Mouse (Mus musculus): ENCODE data around the gene Fhit. TPM values are rescaled to one million over a fixed set of nuclear protein-coding genes. Genes with fewer than 3 reads are reported as not detected.
A peak's percentile ranks its signal among the peaks of the same experiment; 100 is the strongest.

The Fhit gene
- polyA plus RNA-seq, 1 experiment from 2014 or later = 6.1 TPM

GRCm38 (mm10) chr14:9751341-9751740 is 1410.5 kb downstream of the Fhit start:
- WGBS = 94% methylated on average over 4 of the region's 4 CpGs
- no peak for ATAC-seq (replicated peaks)

GRCm38 (mm10) chr14:9748709-9749108 is 1413.1 kb downstream of the Fhit start:
- Histone ChIP-seq H3K9me3 (no peaks in the 10 kb centered on the region), H3K36me3 (no peaks in the 10 kb centered on the region), H3K27ac (replicated peaks) (no peak overlapping the region), H3K4me3 (no peak overlapping the region), H3K4me1 (no peaks in the 10 kb centered on the region), H3K27me3 (no peaks in the 10 kb centered on the region), H3K4me2 (replicated peaks) (no peak overlapping the region), H3K9ac (replicated peaks) (no peak overlapping the region)
- 65% methylated on average over 1 of the region's 1 CpGs for WGBS
- no peak for ATAC-seq (replicated peaks)

More at GRCm38 (mm10) chr14:9751341-9751740, 1410.5 kb downstream of the Fhit start:
- H3K36me3 ChIP-seq = no peaks in the 10 kb centered on the region
- no peaks in the 10 kb centered on the region for H3K4me1 ChIP-seq
- no peak overlapping the region for H3K4me2 ChIP-seq (replicated peaks)
- H3K9ac ChIP-seq (replicated peaks) = no peak overlapping the region
- no peak overlapping the region for H3K27ac ChIP-seq (replicated peaks)
- no peak overlapping the region for H3K4me3 ChIP-seq
- H3K27me3 ChIP-seq = no peaks in the 10 kb centered on the region
- H3K9me3 ChIP-seq = no peaks in the 10 kb centered on the region

GRCm38 (mm10) chr14:9721917-9722472 is 1439.8 kb downstream of the Fhit start:
- Histone ChIP-seq H3K27me3 (no peaks in the 10 kb centered on the region), H3K4me1 (no peaks in the 10 kb centered on the region), H3K9me3 (0 out of 2 replicates have a peak, but pooled peaks cover 3% of the 10 kb centered on the region), H3K4me2 (replicated peaks) (no peak overlapping the region), H3K36me3 (no peaks in the 10 kb centered on the region), H3K4me3 (no peak overlapping the region), H3K27ac (replicated peaks) (no peak overlapping the region), H3K9ac (replicated peaks) (no peak overlapping the region)
- ATAC-seq (replicated peaks) = no peak
- WGBS = 52% methylated on average over 2 of the region's 2 CpGs

GRCm38 (mm10) chr14:9698621-9699020 is 1463.2 kb downstream of the Fhit start:
- Histone ChIP-seq H3K36me3 (no peaks in the 10 kb centered on the region), H3K27me3 (0 out of 2 replicates have a peak, but pooled peaks cover 2% of the 10 kb centered on the region), H3K9ac (replicated peaks) (no peak overlapping the region), H3K4me3 (no peak overlapping the region), H3K27ac (replicated peaks) (no peak overlapping the region), H3K9me3 (no peaks in the 10 kb centered on the region), H3K4me2 (replicated peaks) (no peak overlapping the region), H3K4me1 (0 out of 2 replicates have a peak, but pooled peaks cover 4% of the 10 kb centered on the region)
- ATAC-seq (replicated peaks) = no peak
- WGBS = 70% methylated on average over 1 of the region's 1 CpGs

GRCm38 (mm10) chr14:9697101-9697500 is 1464.7 kb downstream of the Fhit start:
- Histone ChIP-seq H3K4me1 (0 out of 2 replicates have a peak, but pooled peaks cover 4% of the 10 kb centered on the region), H3K27me3 (0 out of 2 replicates have a peak, but pooled peaks cover 2% of the 10 kb centered on the region), H3K9ac (replicated peaks) (no peak overlapping the region), H3K27ac (replicated peaks) (no peak overlapping the region), H3K4me3 (no peak overlapping the region), H3K36me3 (no peaks in the 10 kb centered on the region), H3K4me2 (replicated peaks) (no peak overlapping the region), H3K9me3 (no peaks in the 10 kb centered on the region)
- ATAC-seq (replicated peaks) = no peak
- 85% methylated on average over 3 of the region's 3 CpGs for WGBS

GRCm38 (mm10) chr14:9696004-9696403 is 1465.8 kb downstream of the Fhit start:
- ATAC-seq (replicated peaks) = no peak
- 0 out of 2 replicates have a peak, but pooled peaks cover 2% of the 10 kb centered on the region for H3K27me3 ChIP-seq
- H3K4me3 ChIP-seq = no peak overlapping the region
- no peak overlapping the region for H3K4me2 ChIP-seq (replicated peaks)
- no peaks in the 10 kb centered on the region for H3K36me3 ChIP-seq
- H3K9ac ChIP-seq (replicated peaks) = no peak overlapping the region
- 0 out of 2 replicates have a peak, but pooled peaks cover 4% of the 10 kb centered on the region for H3K4me1 ChIP-seq
- H3K27ac ChIP-seq (replicated peaks) = no peak overlapping the region
- WGBS = 8% methylated on average over 4 of the region's 4 CpGs
- H3K9me3 ChIP-seq = no peaks in the 10 kb centered on the region

- H3K9me3 ChIP-seq = no peaks in the 10 kb centered on the region
- peak; percentile 55; the same call in 1 of the 2 replicates for ATAC-seq (replicated peaks)
- H3K27me3 ChIP-seq = 0 out of 2 replicates have a peak, but pooled peaks cover 2% of the 10 kb centered on the region
- H3K4me3 ChIP-seq = no peak overlapping the region
- 11% methylated on average over 4 of the region's 4 CpGs for WGBS
- no peaks in the 10 kb centered on the region for H3K36me3 ChIP-seq
- H3K27ac ChIP-seq (replicated peaks) = no peak overlapping the region
- no peak overlapping the region for H3K4me2 ChIP-seq (replicated peaks)
- H3K9ac ChIP-seq (replicated peaks) = no peak overlapping the region
- 0 out of 2 replicates have a peak, but pooled peaks cover 4% of the 10 kb centered on the region for H3K4me1 ChIP-seq
These were observed 1466.6 kb downstream of the Fhit start for GRCm38 (mm10) chr14:9695217-9695690.

GRCm38 (mm10) chr14:9688664-9689257 is 1473.1 kb downstream of the Fhit start:
- no peak overlapping the region for H3K4me2 ChIP-seq (replicated peaks)
- H3K9ac ChIP-seq (replicated peaks) = no peak overlapping the region
- no peak for ATAC-seq (replicated peaks)
- 82% methylated on average over 2 of the region's 2 CpGs for WGBS
- H3K27me3 ChIP-seq = no peaks in the 10 kb centered on the region
- H3K9me3 ChIP-seq = no peaks in the 10 kb centered on the region
- no peaks in the 10 kb centered on the region for H3K36me3 ChIP-seq
- no peak overlapping the region for H3K4me3 ChIP-seq
- H3K4me1 ChIP-seq = no peaks in the 10 kb centered on the region
- H3K27ac ChIP-seq (replicated peaks) = no peak overlapping the region

- H3K4me2 ChIP-seq (replicated peaks) = no peak overlapping the region
- no peak overlapping the region for H3K27ac ChIP-seq (replicated peaks)
- H3K4me1 ChIP-seq = no peaks in the 10 kb centered on the region
- H3K9ac ChIP-seq (replicated peaks) = no peak overlapping the region
- ATAC-seq (replicated peaks) = no peak
- H3K27me3 ChIP-seq = no peaks in the 10 kb centered on the region
- H3K4me3 ChIP-seq = no peak overlapping the region
- 56% methylated on average over 1 of the region's 1 CpGs for WGBS
- H3K36me3 ChIP-seq = no peaks in the 10 kb centered on the region
- H3K9me3 ChIP-seq = no peaks in the 10 kb centered on the region
These were observed 1477.5 kb downstream of the Fhit start for GRCm38 (mm10) chr14:9684362-9684761.

- Histone ChIP-seq H3K27me3 (no peaks in the 10 kb centered on the region), H3K4me3 (no peak overlapping the region), H3K9me3 (no peaks in the 10 kb centered on the region), H3K4me1 (no peaks in the 10 kb centered on the region), H3K27ac (replicated peaks) (no peak overlapping the region), H3K4me2 (replicated peaks) (no peak overlapping the region), H3K36me3 (no peaks in the 10 kb centered on the region), H3K9ac (replicated peaks) (no peak overlapping the region)
- no peak for ATAC-seq (replicated peaks)
- 61% methylated on average over 1 of the region's 1 CpGs for WGBS
These were observed 1489.1 kb downstream of the Fhit start for GRCm38 (mm10) chr14:9672728-9673127.

GRCm38 (mm10) chr14:9671776-9672175 is 1490.1 kb downstream of the Fhit start:
- Histone ChIP-seq H3K4me3 (no peak overlapping the region), H3K27me3 (no peaks in the 10 kb centered on the region), H3K27ac (replicated peaks) (no peak overlapping the region), H3K9me3 (no peaks in the 10 kb centered on the region), H3K4me1 (no peaks in the 10 kb centered on the region), H3K9ac (replicated peaks) (no peak overlapping the region), H3K36me3 (no peaks in the 10 kb centered on the region), H3K4me2 (replicated peaks) (no peak overlapping the region)
- WGBS = 51% methylated on average over 3 of the region's 3 CpGs
- ATAC-seq (replicated peaks) = no peak

- no peak for ATAC-seq (replicated peaks)
- Histone ChIP-seq H3K4me2 (replicated peaks) (no peak overlapping the region), H3K27me3 (no peaks in the 10 kb centered on the region), H3K36me3 (no peaks in the 10 kb centered on the region), H3K27ac (replicated peaks) (no peak overlapping the region), H3K4me1 (no peaks in the 10 kb centered on the region), H3K4me3 (no peak overlapping the region), H3K9me3 (no peaks in the 10 kb centered on the region), H3K9ac (replicated peaks) (no peak overlapping the region)
- WGBS = 90% methylated on average over 1 of the region's 1 CpGs
These were observed 1492.1 kb downstream of the Fhit start for GRCm38 (mm10) chr14:9669766-9670165.

Data from forebrain, embryonic 15.5 days (tissue).